Mouse (Mus musculus) mesoderm, embryonic 11.5 days (tissue): Measurements from ENCODE around the gene Cadm1.
A peak's percentile ranks its signal among the peaks of the same experiment; 100 is the strongest.

Experiments
- DNase-seq: peaks from one replicate; pipeline ENCODE4 v3.0.0-alpha.2; 2012; ENCODE audit warnings: low read depth, low spot score

Cadm1 gene

GRCm38 (mm10) chr9:47548916-47549315 lies 18.9 kb downstream of the Cadm1 start:
- DNase-seq, result no peak

GRCm38 (mm10) chr9:47552960-47553575 lies 23.1 kb downstream of the Cadm1 start:
- no peak for DNase-seq

- DNase-seq, result no peak
Observed at GRCm38 (mm10) chr9:47560726-47561125, 30.8 kb downstream of the Cadm1 start.

GRCm38 (mm10) chr9:47561596-47561995 lies 31.6 kb downstream of the Cadm1 start:
- DNase-seq, result no peak

- no peak for DNase-seq
Observed at GRCm38 (mm10) chr9:47565088-47565487, 35.1 kb downstream of the Cadm1 start.

- DNase-seq, result no peak
Observed at GRCm38 (mm10) chr9:47567873-47568272, 37.9 kb downstream of the Cadm1 start.

- DNase-seq, result peak; percentile 39
Observed at GRCm38 (mm10) chr9:47570184-47570583, 40.2 kb downstream of the Cadm1 start.

- DNase-seq, result no peak
Observed at GRCm38 (mm10) chr9:47571461-47571860, 41.5 kb downstream of the Cadm1 start.

GRCm38 (mm10) chr9:47572132-47572531 lies 42.2 kb downstream of the Cadm1 start:
- no peak for DNase-seq

GRCm38 (mm10) chr9:47573456-47573855 lies 43.5 kb downstream of the Cadm1 start:
- DNase-seq, result no peak

GRCm38 (mm10) chr9:47574710-47575414 lies 44.9 kb downstream of the Cadm1 start:
- DNase-seq, result peak; percentile 73

GRCm38 (mm10) chr9:47575764-47576163 lies 45.8 kb downstream of the Cadm1 start:
- no peak for DNase-seq

GRCm38 (mm10) chr9:47579464-47579863 lies 49.5 kb downstream of the Cadm1 start:
- no peak for DNase-seq

GRCm38 (mm10) chr9:47581576-47582365 lies 51.8 kb downstream of the Cadm1 start:
- no peak for DNase-seq

- DNase-seq, result no peak
Observed at GRCm38 (mm10) chr9:47583241-47583640, 53.3 kb downstream of the Cadm1 start.

GRCm38 (mm10) chr9:47586176-47586575 lies 56.2 kb downstream of the Cadm1 start:
- DNase-seq, result no peak

- no peak for DNase-seq
Observed at GRCm38 (mm10) chr9:47586839-47587238, 56.9 kb downstream of the Cadm1 start.

- peak; percentile 59 for DNase-seq
Observed at GRCm38 (mm10) chr9:47587577-47588194, 57.7 kb downstream of the Cadm1 start.

- DNase-seq, result no peak
Observed at GRCm38 (mm10) chr9:47589832-47590231, 59.9 kb downstream of the Cadm1 start.

GRCm38 (mm10) chr9:47601541-47601940 lies 71.6 kb downstream of the Cadm1 start:
- DNase-seq, result no peak

GRCm38 (mm10) chr9:47603971-47604370 lies 74.0 kb downstream of the Cadm1 start:
- DNase-seq, result peak; percentile 48

- no peak for DNase-seq
Observed at GRCm38 (mm10) chr9:47605628-47606027, 75.7 kb downstream of the Cadm1 start.
